Mouse (Mus musculus): ENCODE data around the gene Sirt7. TPM values are rescaled to one million over a fixed set of nuclear protein-coding genes. Genes with fewer than 3 reads are reported as not detected.
A peak's percentile ranks its signal among the peaks of the same experiment; 100 is the strongest.

Sirt7 gene
- total and polyA plus RNA-seq, 3 experiments = 35.3 to 169 (median 74.5) TPM

GRCm38 (mm10) chr11:120575940-120576339, 49.1 kb downstream of the Sirt7 start:
- Histone ChIP-seq H3K9me3 (replicated peaks) (no peaks in the 10 kb centered on the region), H3K36me3 (replicated peaks) (peaks cover 64% of the 10 kb centered on the region), H3K4me3 (ENCODE audit: low read depth, low read length) (no peak overlapping the region), H3K27me3 (ENCODE audit: insufficient read depth, low read length) (no peaks in the 10 kb centered on the region), H3K4me1 (ENCODE audit: insufficient read depth, low read depth, low read length) (peaks cover 72% of the 10 kb centered on the region)
- ATAC-seq (ENCODE audit: extremely low read depth, insufficient number of reproducible peaks, low FRiP score, poor library complexity, severe bottlenecking) = no peak
- TF ChIP-seq GATA2 (IDR thresholded peaks at IDR 0.05; ENCODE audit: borderline replicate concordance, low read depth, low read length) (no peak), POLR2AphosphoS5 (IDR thresholded peaks at IDR 0.05; ENCODE audit: insufficient replicate concordance, low read depth, low read length) (no peak)
- no peak for DNase-seq (ENCODE audit: low spot score)

GRCm38 (mm10) chr11:120575046-120575445, 50.0 kb downstream of the Sirt7 start:
- H3K4me3 ChIP-seq (ENCODE audit: low read depth, low read length) = no peak overlapping the region
- DNase-seq (ENCODE audit: low spot score) (no peak), ATAC-seq (ENCODE audit: extremely low read depth, insufficient number of reproducible peaks, low FRiP score, poor library complexity, severe bottlenecking) (no peak)
- no peaks in the 10 kb centered on the region for H3K27me3 ChIP-seq (ENCODE audit: insufficient read depth, low read length)
- no peaks in the 10 kb centered on the region for H3K9me3 ChIP-seq (replicated peaks)
- peaks cover 74% of the 10 kb centered on the region for H3K4me1 ChIP-seq (ENCODE audit: insufficient read depth, low read depth, low read length)
- H3K36me3 ChIP-seq (replicated peaks) = peaks cover 68% of the 10 kb centered on the region
- TF ChIP-seq GATA2 (IDR thresholded peaks at IDR 0.05; ENCODE audit: borderline replicate concordance, low read depth, low read length) (no peak), CTCF (IDR thresholded peaks at IDR 0.05; ENCODE audit: low read depth, low read length) (no peak), GATA1 (IDR thresholded peaks at IDR 0.05; ENCODE audit: borderline replicate concordance, low read length) (no peak), POLR2AphosphoS5 (IDR thresholded peaks at IDR 0.05; ENCODE audit: insufficient replicate concordance, low read depth, low read length) (no peak), TAL1 (conservative IDR thresholded peaks at IDR 0.05; ENCODE audit: low read depth, low read length) (no peak)

GRCm38 (mm10) chr11:120574278-120574600, 50.8 kb downstream of the Sirt7 start:
- H3K9me3 ChIP-seq (replicated peaks) = no peaks in the 10 kb centered on the region
- no peaks in the 10 kb centered on the region for H3K27me3 ChIP-seq (ENCODE audit: insufficient read depth, low read length)
- peak overlapping the region; percentile 97 for H3K4me3 ChIP-seq (ENCODE audit: low read depth, low read length)
- TF ChIP-seq GATA2 (IDR thresholded peaks at IDR 0.05; ENCODE audit: borderline replicate concordance, low read depth, low read length) = no peak
- TF ChIP-seq GATA1 (IDR thresholded peaks at IDR 0.05; ENCODE audit: borderline replicate concordance, low read length) = no peak
- TF ChIP-seq TAL1 (conservative IDR thresholded peaks at IDR 0.05; ENCODE audit: low read depth, low read length) = no peak
- TF ChIP-seq POLR2AphosphoS5 (IDR thresholded peaks at IDR 0.05; ENCODE audit: insufficient replicate concordance, low read depth, low read length) = no peak
- TF ChIP-seq CTCF (IDR thresholded peaks at IDR 0.05; ENCODE audit: low read depth, low read length) = no peak
- peaks cover 68% of the 10 kb centered on the region for H3K4me1 ChIP-seq (ENCODE audit: insufficient read depth, low read depth, low read length)
- ATAC-seq (ENCODE audit: extremely low read depth, insufficient number of reproducible peaks, low FRiP score, poor library complexity, severe bottlenecking) = no peak
- DNase-seq (ENCODE audit: low spot score) = no peak
- peaks cover 63% of the 10 kb centered on the region for H3K36me3 ChIP-seq (replicated peaks)

- no peak for ATAC-seq (ENCODE audit: extremely low read depth, insufficient number of reproducible peaks, low FRiP score, poor library complexity, severe bottlenecking)
- no peaks in the 10 kb centered on the region for H3K27me3 ChIP-seq (ENCODE audit: insufficient read depth, low read length)
- peaks cover 65% of the 10 kb centered on the region for H3K4me1 ChIP-seq (ENCODE audit: insufficient read depth, low read depth, low read length)
- no peak for DNase-seq (ENCODE audit: low spot score)
- no peaks in the 10 kb centered on the region for H3K9me3 ChIP-seq (replicated peaks)
- no peak for TF ChIP-seq CTCF (IDR thresholded peaks at IDR 0.05; ENCODE audit: low read depth, low read length)
- no peak for TF ChIP-seq GATA2 (IDR thresholded peaks at IDR 0.05; ENCODE audit: borderline replicate concordance, low read depth, low read length)
- TF ChIP-seq GATA1 (IDR thresholded peaks at IDR 0.05; ENCODE audit: borderline replicate concordance, low read length) = no peak
- no peak for TF ChIP-seq TAL1 (conservative IDR thresholded peaks at IDR 0.05; ENCODE audit: low read depth, low read length)
- peak overlapping the region; percentile 97 for H3K4me3 ChIP-seq (ENCODE audit: low read depth, low read length)
- H3K36me3 ChIP-seq (replicated peaks) = peaks cover 63% of the 10 kb centered on the region
Observed at GRCm38 (mm10) chr11:120573585-120574277, 51.3 kb downstream of the Sirt7 start.

DNA sequence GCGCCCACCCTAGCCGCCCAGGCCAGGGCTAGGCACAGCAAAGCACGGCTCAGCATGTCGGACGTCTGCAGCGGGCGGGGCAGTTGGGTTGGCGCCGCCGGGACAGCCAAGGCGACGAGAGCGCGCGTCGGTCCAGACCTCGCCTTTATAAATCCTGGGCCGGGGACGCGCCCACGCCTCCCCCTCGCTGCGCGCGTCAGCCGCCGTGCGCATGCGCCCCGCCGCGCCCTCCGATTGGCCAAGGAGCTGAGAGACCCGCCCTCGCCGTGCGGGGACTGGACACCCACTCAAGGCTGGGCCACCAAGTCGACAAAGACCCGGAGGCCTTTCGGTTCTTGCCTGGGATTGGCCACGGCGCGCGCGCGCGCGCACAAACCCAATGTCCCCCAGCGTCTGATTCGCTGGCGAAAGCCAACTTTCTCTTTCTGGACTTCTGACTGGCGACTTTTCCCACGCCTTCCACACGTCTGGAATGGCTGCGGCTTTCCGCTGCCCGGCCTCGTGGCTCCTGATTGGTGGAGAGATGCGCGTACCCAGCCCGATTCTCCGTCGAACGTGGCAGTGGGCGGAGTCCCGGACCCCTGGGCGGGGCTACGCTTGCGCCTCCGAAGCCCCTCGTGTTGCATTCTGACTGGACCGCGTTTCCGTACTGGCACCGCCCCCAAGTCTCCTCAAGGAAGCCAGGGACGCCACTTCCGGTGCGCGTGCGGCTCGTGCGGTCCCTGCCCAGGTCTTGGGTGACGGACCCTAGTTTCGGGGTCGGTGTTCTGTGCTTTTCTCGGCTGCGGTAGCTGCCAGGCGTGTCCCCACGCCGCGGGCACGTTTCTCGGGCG, 52.1 kb downstream of the Sirt7 start, which contains the start of gene P4hb:
Gene P4hb, minus strand, starts transcription at position 502 of the 833 bp plus-strand sequence.
- TF ChIP-seq GATA1 (IDR thresholded peaks at IDR 0.05; ENCODE audit: borderline replicate concordance, low read length) (no peak), CTCF (IDR thresholded peaks at IDR 0.05; ENCODE audit: low read depth, low read length) (no peak), GATA2 (IDR thresholded peaks at IDR 0.05; ENCODE audit: borderline replicate concordance, low read depth, low read length) (no peak), TAL1 (conservative IDR thresholded peaks at IDR 0.05; ENCODE audit: low read depth, low read length) (no peak), POLR2AphosphoS5 (IDR thresholded peaks at IDR 0.05; ENCODE audit: insufficient replicate concordance, low read depth, low read length) (no peak)
- Histone ChIP-seq H3K4me3 (ENCODE audit: low read depth, low read length) (peak within 1 kb of the TSS; percentile 97), H3K36me3 (replicated peaks) (peaks cover 63% of the 10 kb centered on the region), H3K27me3 (ENCODE audit: insufficient read depth, low read length) (no peaks in the 10 kb centered on the region), H3K9me3 (replicated peaks) (no peaks in the 10 kb centered on the region), H3K4me1 (ENCODE audit: insufficient read depth, low read depth, low read length) (peaks cover 65% of the 10 kb centered on the region)
- ATAC-seq (ENCODE audit: extremely low read depth, insufficient number of reproducible peaks, low FRiP score, poor library complexity, severe bottlenecking) = peak; percentile 88
- DNase-seq (ENCODE audit: low spot score) = peak; percentile 100

- Histone ChIP-seq H3K4me1 (ENCODE audit: insufficient read depth, low read depth, low read length) (peaks cover 65% of the 10 kb centered on the region), H3K27me3 (ENCODE audit: insufficient read depth, low read length) (no peaks in the 10 kb centered on the region), H3K36me3 (replicated peaks) (peaks cover 63% of the 10 kb centered on the region), H3K9me3 (replicated peaks) (no peaks in the 10 kb centered on the region), H3K4me3 (ENCODE audit: low read depth, low read length) (peak overlapping the region; percentile 97)
- DNase-seq (ENCODE audit: low spot score) (no peak), ATAC-seq (ENCODE audit: extremely low read depth, insufficient number of reproducible peaks, low FRiP score, poor library complexity, severe bottlenecking) (no peak)
- TF ChIP-seq POLR2AphosphoS5 (IDR thresholded peaks at IDR 0.05; ENCODE audit: insufficient replicate concordance, low read depth, low read length) = no peak
- TF ChIP-seq TAL1 (conservative IDR thresholded peaks at IDR 0.05; ENCODE audit: low read depth, low read length) = no peak
- no peak for TF ChIP-seq CTCF (IDR thresholded peaks at IDR 0.05; ENCODE audit: low read depth, low read length)
- TF ChIP-seq GATA2 (IDR thresholded peaks at IDR 0.05; ENCODE audit: borderline replicate concordance, low read depth, low read length) = no peak
- TF ChIP-seq GATA1 (IDR thresholded peaks at IDR 0.05; ENCODE audit: borderline replicate concordance, low read length) = no peak
Observed at GRCm38 (mm10) chr11:120572417-120572751, 52.7 kb downstream of the Sirt7 start.
